Mouse (Mus musculus) CH12.LX (cell line): Measurements from ENCODE around the gene Zfp239. TPM values are rescaled to one million over a fixed set of nuclear protein-coding genes. Genes with fewer than 3 reads are reported as not detected.

Experiments used
- DNase-seq: peaks from one replicate; pipeline ENCODE4 v3.0.0-alpha.2; 2013; ENCODE audit errors: extremely low read depth
- H3K27ac ChIP-seq: 2 replicates; pipeline ENCODE4 v1.5.1; 2012; ENCODE audit warnings: low read depth, mild to moderate bottlenecking, control low read depth, moderate library complexity; ENCODE audit not compliant: insufficient read depth
- H3K27me3 ChIP-seq: replicated peaks from 2 replicates; pipeline ENCODE3; 2012; ENCODE audit warnings: inconsistent platforms
- H3K36me3 ChIP-seq, 2 experiments: replicated peaks in 1 of 2; 2 replicates each; pipeline versions ENCODE3 to v1.6.1; 2012; ENCODE audit warnings: inconsistent platforms in 1 of 2, low read length in 1 of 2, mild to moderate bottlenecking in 1 of 2, mixed read lengths in 1 of 2, moderate library complexity in 1 of 2; ENCODE audit not compliant: control insufficient read depth in 1 of 2, insufficient read depth in 1 of 2
- H3K4me1 ChIP-seq, 2 experiments: 2 replicates each; pipeline ENCODE4 v1.6.1; 2012; ENCODE audit warnings: inconsistent platforms in 1 of 2, moderate library complexity in 1 of 2; ENCODE audit not compliant: insufficient read depth in 2 of 2, control insufficient read depth in 1 of 2
- H3K4me2 ChIP-seq: 2 replicates; pipeline ENCODE4 v1.6.1; 2012; ENCODE audit warnings: low read depth, mild to moderate bottlenecking, control low read depth; ENCODE audit not compliant: poor library complexity, insufficient read depth, severe bottlenecking
- H3K4me3 ChIP-seq, 3 experiments: fragments of 150-350 bp in 1 of 3; sonication (generic) in 1 of 3; replicated peaks in 1 of 3; 2 replicates each; pipeline versions ENCODE3 to v1.5.1; 2011 to 2012; ENCODE audit warnings: low read depth in 2 of 3, low read length in 2 of 3, mild to moderate bottlenecking in 2 of 3, moderate library complexity in 2 of 3, control low read depth in 1 of 3, improper control_type of control experiment in 1 of 3, inconsistent platforms in 1 of 3, mixed read lengths in 1 of 3; ENCODE audit not compliant: poor library complexity in 1 of 3
- H3K79me2 ChIP-seq: replicated peaks from 2 replicates; pipeline ENCODE4 v1.6.1; 2012; ENCODE audit warnings: mild to moderate bottlenecking, moderate library complexity; ENCODE audit not compliant: control insufficient read depth, poor library complexity, insufficient read depth, severe bottlenecking; ENCODE audit errors: extremely low read depth
- H3K9ac ChIP-seq: 2 replicates; pipeline ENCODE4 v1.6.1; 2012; ENCODE audit warnings: low read depth, mild to moderate bottlenecking, control low read depth, moderate library complexity; ENCODE audit not compliant: insufficient read depth
- H3K9me3 ChIP-seq: replicated peaks from 2 replicates; pipeline ENCODE3; 2012; ENCODE audit warnings: low read length, inconsistent platforms, mixed read lengths
- BHLHE40 ChIP-seq: IDR thresholded peaks from 2 replicates; pipeline ENCODE4 v1.6.1; 2011; ENCODE audit warnings: mild to moderate bottlenecking, low read depth, low read length, improper control_type of control experiment
- CHD1 ChIP-seq: IDR thresholded peaks from 2 replicates; pipeline ENCODE4 v1.6.1; 2012; ENCODE audit warnings: low read depth, low read length, improper control_type of control experiment, inconsistent platforms
- CHD2 ChIP-seq: IDR thresholded peaks from 2 replicates; pipeline ENCODE4 v1.6.1; 2011; ENCODE audit warnings: low read length, improper control_type of control experiment
- CTCF ChIP-seq, 2 experiments: IDR thresholded peaks in 1 of 2; conservative IDR thresholded peaks in 1 of 2; 2 replicates each; pipeline ENCODE4 v1.5.1; 2011 to 2012; ENCODE audit warnings: low read depth in 2 of 2, low read length in 2 of 2, improper control_type of control experiment in 1 of 2, inconsistent platforms in 1 of 2, mild to moderate bottlenecking in 1 of 2, moderate library complexity in 1 of 2
- E2F4 ChIP-seq: IDR thresholded peaks from 2 replicates; pipeline ENCODE4 v1.6.1; 2011; ENCODE audit warnings: low read depth, low read length, improper control_type of control experiment; ENCODE audit not compliant: insufficient replicate concordance
- ELF1 ChIP-seq: IDR thresholded peaks from 2 replicates; pipeline ENCODE4 v1.6.1; 2014; ENCODE audit warnings: low read depth, mild to moderate bottlenecking, inconsistent platforms, low read length, improper control_type of control experiment
- EP300 ChIP-seq: IDR thresholded peaks from 2 replicates; pipeline ENCODE4 v1.6.1; 2011; ENCODE audit warnings: low read length, improper control_type of control experiment
- ETS1 ChIP-seq: conservative IDR thresholded peaks from 2 replicates; pipeline ENCODE4 v1.6.1; 2012; ENCODE audit warnings: low read depth, mild to moderate bottlenecking, inconsistent platforms, low read length, improper control_type of control experiment, moderate library complexity
- GABPA ChIP-seq: IDR thresholded peaks from 2 replicates; pipeline ENCODE4 v1.6.1; 2012; ENCODE audit warnings: low read depth, low read length, improper control_type of control experiment, inconsistent platforms; ENCODE audit not compliant: insufficient replicate concordance
- HCFC1 ChIP-seq: IDR thresholded peaks from 2 replicates; pipeline ENCODE4 v1.6.1; 2012; ENCODE audit warnings: low read depth, mild to moderate bottlenecking, inconsistent platforms, low read length, improper control_type of control experiment
- IRF4 ChIP-seq: IDR thresholded peaks from 2 replicates; pipeline ENCODE4 v1.6.1; 2014; ENCODE audit warnings: low read depth, mild to moderate bottlenecking, inconsistent platforms, low read length, improper control_type of control experiment
- JUN ChIP-seq: IDR thresholded peaks from 2 replicates; pipeline ENCODE4 v1.6.1; 2011; ENCODE audit warnings: low read depth, mild to moderate bottlenecking, low read length, improper control_type of control experiment, moderate library complexity; ENCODE audit not compliant: insufficient read depth
- JUND ChIP-seq: conservative IDR thresholded peaks from 2 replicates; pipeline ENCODE4 v1.6.1; 2011; ENCODE audit warnings: low read depth, low read length, improper control_type of control experiment
- KAT2A ChIP-seq: IDR thresholded peaks from 2 replicates; pipeline ENCODE4 v1.6.1; 2012; ENCODE audit warnings: low read length, improper control_type of control experiment, inconsistent platforms; ENCODE audit not compliant: insufficient replicate concordance
- MAFK ChIP-seq: IDR thresholded peaks from 2 replicates; pipeline ENCODE4 v1.6.1; 2011; ENCODE audit warnings: low read length, improper control_type of control experiment; ENCODE audit not compliant: insufficient replicate concordance
- MAX ChIP-seq: IDR thresholded peaks from 2 replicates; pipeline ENCODE4 v1.6.1; 2011; ENCODE audit warnings: low read length, improper control_type of control experiment
- MAZ ChIP-seq: IDR thresholded peaks from 2 replicates; pipeline ENCODE4 v1.6.1; 2012; ENCODE audit warnings: low read depth, mild to moderate bottlenecking, inconsistent platforms, low read length, improper control_type of control experiment, moderate library complexity
- MEF2A ChIP-seq: IDR thresholded peaks from 2 replicates; pipeline ENCODE4 v1.6.1; 2014; ENCODE audit warnings: low read depth, mild to moderate bottlenecking, inconsistent platforms, low read length, improper control_type of control experiment, borderline replicate concordance
- MXI1 ChIP-seq: IDR thresholded peaks from 2 replicates; pipeline ENCODE4 v1.6.1; 2011; ENCODE audit warnings: mild to moderate bottlenecking, low read depth, low read length, improper control_type of control experiment
- MYC ChIP-seq: IDR thresholded peaks from 2 replicates; pipeline ENCODE4 v1.6.1; 2011; ENCODE audit warnings: low read depth, mild to moderate bottlenecking, improper control_type of control experiment, low read length
- NELFE ChIP-seq: IDR thresholded peaks from 2 replicates; pipeline ENCODE4 v1.6.1; 2011; ENCODE audit warnings: low read depth, low read length, improper control_type of control experiment
- NRF1 ChIP-seq: IDR thresholded peaks from 2 replicates; pipeline ENCODE4 v1.6.1; 2014; ENCODE audit warnings: low read depth, mild to moderate bottlenecking, inconsistent platforms, low read length, improper control_type of control experiment, moderate library complexity
- PAX5 ChIP-seq: IDR thresholded peaks from 2 replicates; pipeline ENCODE4 v1.6.1; 2012; ENCODE audit warnings: low read length, inconsistent platforms, mixed read lengths
- POLR2A ChIP-seq: IDR thresholded peaks from 2 replicates; pipeline ENCODE4 v1.6.1; 2011; ENCODE audit warnings: low read depth, mild to moderate bottlenecking, improper control_type of control experiment, low read length
- POLR2AphosphoS2 ChIP-seq: IDR thresholded peaks from 2 replicates; pipeline ENCODE4 v1.6.1; 2011; ENCODE audit warnings: low read depth, low read length, improper control_type of control experiment
- RAD21 ChIP-seq: IDR thresholded peaks from 2 replicates; pipeline ENCODE4 v1.6.1; 2011; ENCODE audit warnings: low read depth, mild to moderate bottlenecking, low read length, improper control_type of control experiment, moderate library complexity
- RCOR1 ChIP-seq: conservative IDR thresholded peaks from 2 replicates; pipeline ENCODE4 v1.6.1; 2012; ENCODE audit warnings: low read depth, mild to moderate bottlenecking, inconsistent platforms, low read length, improper control_type of control experiment
- SIN3A ChIP-seq: IDR thresholded peaks from 2 replicates; pipeline ENCODE4 v1.6.1; 2012; ENCODE audit warnings: low read length, improper control_type of control experiment, inconsistent platforms
- SMC3 ChIP-seq: IDR thresholded peaks from 2 replicates; pipeline ENCODE4 v1.6.1; 2011; ENCODE audit warnings: low read depth, low read length, improper control_type of control experiment
- TBP ChIP-seq: conservative IDR thresholded peaks from 2 replicates; pipeline ENCODE4 v1.6.1; 2011; ENCODE audit warnings: low read depth, low read length, improper control_type of control experiment
- TCF12 ChIP-seq: IDR thresholded peaks from 2 replicates; pipeline ENCODE4 v1.6.1; 2014; ENCODE audit warnings: low read depth, mild to moderate bottlenecking, inconsistent platforms, low read length, improper control_type of control experiment
- UBTF ChIP-seq: IDR thresholded peaks from 2 replicates; pipeline ENCODE4 v1.6.1; 2012; ENCODE audit warnings: low read depth, mild to moderate bottlenecking, inconsistent platforms, low read length, improper control_type of control experiment, moderate library complexity
- USF1 ChIP-seq: IDR thresholded peaks from 2 replicates; pipeline ENCODE4 v1.6.1; 2014; ENCODE audit warnings: low read depth, mild to moderate bottlenecking, inconsistent platforms, low read length, improper control_type of control experiment
- USF2 ChIP-seq: conservative IDR thresholded peaks from 2 replicates; pipeline ENCODE4 v1.6.1; 2011; ENCODE audit warnings: low read depth, low read length, improper control_type of control experiment
- ZC3H11A ChIP-seq: IDR thresholded peaks from 2 replicates; pipeline ENCODE4 v1.6.1; 2012; ENCODE audit warnings: low read depth, mild to moderate bottlenecking, inconsistent platforms, low read length, improper control_type of control experiment
- ZKSCAN1 ChIP-seq: IDR thresholded peaks from 2 replicates; pipeline ENCODE4 v1.6.1; 2012; ENCODE audit warnings: low read depth, inconsistent platforms, low read length, improper control_type of control experiment, borderline replicate concordance
- ZMIZ1 ChIP-seq: IDR thresholded peaks from 2 replicates; pipeline ENCODE4 v1.6.1; 2012; ENCODE audit warnings: low read depth, mild to moderate bottlenecking, inconsistent platforms, low read length, improper control_type of control experiment
- ZNF384 ChIP-seq: IDR thresholded peaks from 2 replicates; pipeline ENCODE4 v1.6.1; 2012; ENCODE audit warnings: low read depth, low read length, improper control_type of control experiment, inconsistent platforms
- dilution Hi-C: fragments of 300-500 bp; cut with MboI; formaldehyde crosslinking; loops from 2 replicates; pipeline ENCODE4 v1.14.3; 2020; ENCODE audit warnings: low sequenced_read_pairs; ENCODE audit not compliant: extremely low pct_unique_long_range_greater_than_20kb, extremely low pct_ligation_motif_present
- in situ Hi-C: fragments of 300-500 bp; cut with MboI; formaldehyde crosslinking; loops from 3 replicates; pipeline ENCODE4 v1.14.3; 2019; ENCODE audit warnings: low sequenced_read_pairs, low pct_ligation_motif_present, low pct_unique_long_range_greater_than_20kb, mixed read lengths
- polyA plus RNA-seq: library from polyadenylated mRNA; unstranded; fragments of >175 nt; gene quantifications from 2 replicates; pipeline ENCODE4 v1.2.1, GENCODE M21; 2012; ENCODE audit warnings: low read depth; ENCODE audit not compliant: insufficient read length
- total RNA-seq, 2 experiments: library from RNA; depleted of rRNA; stranded (reverse); fragments of 300-350 nt in 1 of 2; fragments of >200 nt in 1 of 2; gene quantifications; 2 replicates each; pipeline ENCODE4 v1.2.3; 2012 to 2014

Gene Zfp239
- total and polyA plus RNA-seq, 3 experiments, result 13.1 to 19.6 (median 16.6) TPM

GRCm38 (mm10) chr6:117907301-117907978 lies 45.5 kb downstream of the Zfp239 start:
- TF ChIP-seq MAX (peak; percentile 92), UBTF (peak; percentile 60; the same call in 1 of the 2 replicates), MEF2A (0 out of 2 replicates have a peak, but pooled peaks have one; percentile 23), RAD21 (no peak), IRF4 (peak; percentile 45), CHD1 (no peak), NELFE (peak; percentile 35; the same call in 1 of the 2 replicates), MYC (peak; percentile 81), ELF1 (peak; percentile 49; the same call in 1 of the 2 replicates), ZMIZ1 (no peak), POLR2AphosphoS2 (peak; percentile 63), EP300 (no peak), USF1 (peak; percentile 82), ZKSCAN1 (no peak), NRF1 (no peak), KAT2A (no peak), MAFK (no peak), MAZ (0 out of 2 replicates have a peak, but pooled peaks have one; percentile 39), CHD2 (0 out of 2 replicates have a peak, but pooled peaks have one; percentile 12), TBP (no peak), SMC3 (no peak), PAX5 (no peak), ETS1 (peak; percentile 41; the same call in 1 of the 2 replicates), SIN3A (peak; percentile 86), ZNF384 (no peak), JUND (no peak), E2F4 (no peak), USF2 (peak; percentile 42; the same call in 1 of the 2 replicates), CTCF (conservative IDR thresholded peaks at IDR 0.05 in 1 of 2, IDR thresholded peaks at IDR 0.05 in 1 of 2; ENCODE audit: low read depth in 2 of 2, low read length in 2 of 2) (no peak), BHLHE40 (peak; percentile 95), HCFC1 (peak; percentile 32; the same call in 1 of the 2 replicates), JUN (no peak), GABPA (no peak), MXI1 (peak; percentile 99), RCOR1 (no peak), TCF12 (peak; percentile 66), POLR2A (peak; percentile 78), ZC3H11A (no peak)
- H3K36me3 ChIP-seq, result peaks cover 0 to 12% of the 10 kb centered on the region in 2 experiments
- H3K4me2 ChIP-seq, result peak overlapping the region; percentile 82; the same call in 1 of the 2 replicates
- dilution Hi-C loops (no loop called here), in situ Hi-C loops (no loop called here)
- no peaks in the 10 kb centered on the region for H3K27me3 ChIP-seq
- H3K4me1 ChIP-seq, result peaks cover 6 to 43% of the 10 kb centered on the region in 2 experiments; a peak in 3 of 4 replicates
- peak overlapping the region; percentile 95 for H3K9ac ChIP-seq
- peak overlapping the region; percentile 85 for H3K27ac ChIP-seq
- peak; percentile 85 for DNase-seq
- peaks cover 88% of the 10 kb centered on the region for H3K79me2 ChIP-seq
- peak overlapping the region; percentile 86 to 99 (median 96) for H3K4me3 ChIP-seq
- H3K9me3 ChIP-seq, result no peaks in the 10 kb centered on the region
